Mouse (Mus musculus) testis, adult 2 months (tissue): ENCODE results near the gene Pacs2.

Source experiments
- CTCF ChIP-seq: fragments of 200-500 bp; IDR thresholded peaks from 2 replicates; pipeline ENCODE4 v1.5.1; 2012; ENCODE audit warnings: low read depth, mild to moderate bottlenecking, inconsistent platforms, low read length, moderate library complexity; ENCODE audit not compliant: control insufficient read depth, insufficient read depth, insufficient replicate concordance
- POLR2A ChIP-seq: fragments of 200-500 bp; IDR thresholded peaks from 2 replicates; pipeline ENCODE4 v1.6.1; 2012; ENCODE audit warnings: low read depth, mild to moderate bottlenecking, inconsistent platforms, low read length, moderate library complexity; ENCODE audit not compliant: control insufficient read depth

- TF ChIP-seq CTCF (no peak), POLR2A (no peak)
Observed at GRCm38 (mm10) chr12:112990706-112991405, 23.5 kb upstream of the Pacs2 start.
